Mouse (Mus musculus): ENCODE results near the gene Cyp26b1.

The Cyp26b1 gene

GRCm38 (mm10) chr6:84562948-84563347 lies 30.8 kb downstream of the Cyp26b1 start:
- DNase-seq (ENCODE audit: low read depth) = no peak

- no peak for DNase-seq (ENCODE audit: low read depth)
These were observed 32.5 kb downstream of the Cyp26b1 start for GRCm38 (mm10) chr6:84561171-84561570.

- DNase-seq (ENCODE audit: low read depth) = no peak
These were observed 43.8 kb downstream of the Cyp26b1 start for GRCm38 (mm10) chr6:84549852-84550437.

- DNase-seq (ENCODE audit: low read depth) = peak; percentile 66
These were observed 48.3 kb downstream of the Cyp26b1 start for GRCm38 (mm10) chr6:84545428-84545827.

- no peak for DNase-seq (ENCODE audit: low read depth)
These were observed 49.3 kb downstream of the Cyp26b1 start for GRCm38 (mm10) chr6:84544359-84544758.

- DNase-seq (ENCODE audit: low read depth) = peak; percentile 37
These were observed 50.2 kb downstream of the Cyp26b1 start for GRCm38 (mm10) chr6:84543516-84543915.

GRCm38 (mm10) chr6:84539924-84540323 lies 53.8 kb downstream of the Cyp26b1 start:
- DNase-seq (ENCODE audit: low read depth) = peak; percentile 28

- no peak for DNase-seq (ENCODE audit: low read depth)
These were observed 55.0 kb downstream of the Cyp26b1 start for GRCm38 (mm10) chr6:84538681-84539080.

- no peak for DNase-seq (ENCODE audit: low read depth)
These were observed 56.0 kb downstream of the Cyp26b1 start for GRCm38 (mm10) chr6:84537611-84538197.

- DNase-seq (ENCODE audit: low read depth) = peak; percentile 23
These were observed 58.8 kb downstream of the Cyp26b1 start for GRCm38 (mm10) chr6:84534944-84535343.

GRCm38 (mm10) chr6:84529912-84530311 lies 63.8 kb downstream of the Cyp26b1 start:
- DNase-seq (ENCODE audit: low read depth) = no peak

- DNase-seq (ENCODE audit: low read depth) = peak; percentile 66
These were observed 68.7 kb downstream of the Cyp26b1 start for GRCm38 (mm10) chr6:84524901-84525601.
